Mouse (Mus musculus) lung, embryonic 15.5 days (tissue): ENCODE results near the gene Trim63. TPM values are rescaled to one million over a fixed set of nuclear protein-coding genes. Genes with fewer than 3 reads are reported as not detected.
"Not testable (repeated sequence)": the region's sequence is repeated elsewhere in the genome, so short reads cannot be mapped to it uniquely, and the experiment has no call there.

Source experiments
- ATAC-seq: fragments of 200-750 bp; cut with Nextera tagmentation; 2 replicates; pipeline ENCODE4 v1.8.0; 2017; ENCODE audit warnings: moderate number of reproducible peaks, borderline replicate concordance; ENCODE audit not compliant: low FRiP score, low TSS enrichment; ENCODE audit errors: extremely low read depth
- H3K27ac ChIP-seq: fragments of 300-500 bp; sonication (generic); 2 replicates; pipeline ENCODE4 v1.5.1; 2015; ENCODE audit warnings: moderate library complexity, mild to moderate bottlenecking, inconsistent platforms
- H3K27me3 ChIP-seq: fragments of 300-500 bp; sonication (generic); 2 replicates; pipeline ENCODE4 v1.6.1; 2015; ENCODE audit warnings: inconsistent platforms
- H3K36me3 ChIP-seq: fragments of 300-500 bp; sonication (generic); 2 replicates; pipeline ENCODE4 v1.6.1; 2015; ENCODE audit warnings: inconsistent platforms
- H3K4me1 ChIP-seq: fragments of 300-500 bp; sonication (generic); 2 replicates; pipeline ENCODE4 v1.6.1; 2015; ENCODE audit warnings: inconsistent platforms
- H3K4me2 ChIP-seq: fragments of 300-500 bp; sonication (generic); 2 replicates; pipeline ENCODE4 v1.6.1; 2015; ENCODE audit warnings: inconsistent platforms, mild to moderate bottlenecking, moderate library complexity
- H3K4me3 ChIP-seq: fragments of 300-500 bp; sonication (generic); 2 replicates; pipeline ENCODE4 v1.5.1; 2015; ENCODE audit warnings: mild to moderate bottlenecking, inconsistent platforms
- H3K9ac ChIP-seq: fragments of 300-500 bp; sonication (generic); 2 replicates; pipeline ENCODE4 v1.6.1; 2015; ENCODE audit warnings: inconsistent platforms
- H3K9me3 ChIP-seq: fragments of 300-500 bp; sonication (generic); 2 replicates; pipeline ENCODE4 v1.6.1; 2016; ENCODE audit warnings: inconsistent platforms
- WGBS: fragments of 180-500 bp; shearing (Covaris S2); methylation state at CpG from one replicate; pipeline ENCODE4 v1.1.7; 2015; 5-methylcytosine and 5-hydroxymethylcytosine counted together
- polyA plus RNA-seq: library from polyadenylated mRNA; unstranded; fragments of >200 nt; fragmentation: Nextera tagmentation; extraction: Ambion mirVana; gene quantifications from 2 replicates; pipeline ENCODE4 v1.2.1, GENCODE M21; 2015

Gene Trim63
- polyA plus RNA-seq, 1 experiment from 2014 or later: 4.3 TPM

- peak within 1 kb of the TSS; percentile 100 for H3K27ac ChIP-seq
- H3K9ac ChIP-seq: peak within 1 kb of the TSS; percentile 99
- H3K4me2 ChIP-seq: peak within 1 kb of the TSS; percentile 90
- H3K27me3 ChIP-seq: no peaks in the 10 kb centered on the region
- 0% methylated on average over 43 of the region's 43 CpGs for WGBS
- H3K4me3 ChIP-seq: peak within 1 kb of the TSS; percentile 96
- ATAC-seq: peak; percentile 64
- H3K36me3 ChIP-seq: peaks cover 16% of the 10 kb centered on the region
- H3K9me3 ChIP-seq: no peaks in the 10 kb centered on the region
- peaks cover 20% of the 10 kb centered on the region for H3K4me1 ChIP-seq
Measured at GRCm38 (mm10) chr4:134287575-134288025, 27.3 kb upstream of the Trim63 start, which contains the start of gene Pdik1l. Gene Pdik1l, minus strand, starts transcription at chr4:134287895.

GRCm38 (mm10) chr4:134288397-134289256 is 26.3 kb upstream of the Trim63 start:
- ATAC-seq: no peak
- Histone ChIP-seq H3K9ac (peak overlapping the region; percentile 95), H3K27me3 (peaks cover 8% of the 10 kb centered on the region; the same call in 1 of the 2 replicates), H3K9me3 (no peaks in the 10 kb centered on the region), H3K4me1 (peaks cover 20% of the 10 kb centered on the region), H3K4me3 (peak overlapping the region; percentile 96), H3K36me3 (peaks cover 5% of the 10 kb centered on the region), H3K27ac (peak overlapping the region; percentile 100), H3K4me2 (peak overlapping the region; percentile 90)
- 16% methylated on average over 11 of the region's 11 CpGs for WGBS

GRCm38 (mm10) chr4:134292067-134292466 is 22.9 kb upstream of the Trim63 start:
- H3K36me3 ChIP-seq: no peaks in the 10 kb centered on the region
- 19% methylated on average over 7 of the region's 7 CpGs for WGBS
- peaks cover 11% of the 10 kb centered on the region for H3K4me1 ChIP-seq
- no peak overlapping the region for H3K9ac ChIP-seq
- no peaks in the 10 kb centered on the region for H3K9me3 ChIP-seq
- H3K4me3 ChIP-seq: no peak overlapping the region
- no peak for ATAC-seq
- H3K27me3 ChIP-seq: peaks cover 14% of the 10 kb centered on the region
- H3K4me2 ChIP-seq: no peak overlapping the region
- no peak overlapping the region for H3K27ac ChIP-seq

- Histone ChIP-seq H3K27ac (no peak overlapping the region), H3K9me3 (no peaks in the 10 kb centered on the region), H3K4me2 (no peak overlapping the region), H3K4me1 (peaks cover 8% of the 10 kb centered on the region), H3K27me3 (peaks cover 14% of the 10 kb centered on the region), H3K4me3 (no peak overlapping the region), H3K36me3 (no peaks in the 10 kb centered on the region), H3K9ac (no peak overlapping the region)
- no peak for ATAC-seq
- 57% methylated on average over 18 of the region's 18 CpGs for WGBS
Measured at GRCm38 (mm10) chr4:134293061-134293691, 21.7 kb upstream of the Trim63 start.

GRCm38 (mm10) chr4:134293692-134294163 is 21.2 kb upstream of the Trim63 start:
- Histone ChIP-seq H3K9me3 (no peaks in the 10 kb centered on the region), H3K36me3 (no peaks in the 10 kb centered on the region), H3K4me2 (no peak overlapping the region), H3K4me3 (no peak overlapping the region), H3K27ac (no peak overlapping the region), H3K4me1 (peaks cover 3% of the 10 kb centered on the region), H3K27me3 (peaks cover 14% of the 10 kb centered on the region), H3K9ac (no peak overlapping the region)
- ATAC-seq: no peak
- 41% methylated on average over 9 of the region's 9 CpGs for WGBS

- not testable (repeated sequence) for H3K4me3 ChIP-seq, H3K27ac ChIP-seq, H3K9ac ChIP-seq, H3K36me3 ChIP-seq, H3K4me2 ChIP-seq, H3K9me3 ChIP-seq, H3K4me1 ChIP-seq, ATAC-seq
- 82% methylated on average over 4 of the region's 4 CpGs for WGBS
- H3K27me3 ChIP-seq: peaks cover 14% of the 10 kb centered on the region
Measured at GRCm38 (mm10) chr4:134296096-134296495, 18.8 kb upstream of the Trim63 start.

GRCm38 (mm10) chr4:134296523-134296922 is 18.4 kb upstream of the Trim63 start:
- no peaks in the 10 kb centered on the region for H3K36me3 ChIP-seq
- H3K4me1 ChIP-seq: no peaks in the 10 kb centered on the region
- H3K4me3 ChIP-seq: no peak overlapping the region
- H3K4me2 ChIP-seq: no peak overlapping the region
- no peak overlapping the region for H3K9ac ChIP-seq
- H3K27ac ChIP-seq: no peak overlapping the region
- no peak for ATAC-seq
- H3K9me3 ChIP-seq: no peaks in the 10 kb centered on the region
- WGBS: 88% methylated on average over 4 of the region's 4 CpGs
- H3K27me3 ChIP-seq: peaks cover 14% of the 10 kb centered on the region

GRCm38 (mm10) chr4:134297369-134297768 is 17.6 kb upstream of the Trim63 start:
- H3K4me3 ChIP-seq: no peak overlapping the region
- no peak overlapping the region for H3K27ac ChIP-seq
- no peaks in the 10 kb centered on the region for H3K9me3 ChIP-seq
- no peaks in the 10 kb centered on the region for H3K36me3 ChIP-seq
- 91% methylated on average over 8 of the region's 8 CpGs for WGBS
- no peak overlapping the region for H3K4me2 ChIP-seq
- ATAC-seq: no peak
- H3K9ac ChIP-seq: no peak overlapping the region
- peaks cover 14% of the 10 kb centered on the region for H3K27me3 ChIP-seq
- H3K4me1 ChIP-seq: no peaks in the 10 kb centered on the region

- Histone ChIP-seq H3K27me3 (peaks cover 3% of the 10 kb centered on the region; the same call in 1 of the 2 replicates), H3K9ac (no peak overlapping the region), H3K4me1 (no peaks in the 10 kb centered on the region), H3K36me3 (no peaks in the 10 kb centered on the region), H3K4me3 (no peak overlapping the region), H3K9me3 (no peaks in the 10 kb centered on the region), H3K27ac (no peak overlapping the region), H3K4me2 (no peak overlapping the region)
- WGBS: 67% methylated on average over 19 of the region's 19 CpGs
- no peak for ATAC-seq
Measured at GRCm38 (mm10) chr4:134298626-134299497, 16.1 kb upstream of the Trim63 start.

- H3K4me2 ChIP-seq: no peak overlapping the region
Measured at GRCm38 (mm10) chr4:134299498-134299810, 15.5 kb upstream of the Trim63 start.

GRCm38 (mm10) chr4:134300316-134300715 is 14.6 kb upstream of the Trim63 start:
- Histone ChIP-seq H3K27ac (no peak overlapping the region), H3K27me3 (no peaks in the 10 kb centered on the region), H3K4me2 (no peak overlapping the region), H3K4me1 (no peaks in the 10 kb centered on the region), H3K9me3 (no peaks in the 10 kb centered on the region), H3K4me3 (no peak overlapping the region), H3K36me3 (no peaks in the 10 kb centered on the region), H3K9ac (no peak overlapping the region)
- no peak for ATAC-seq
- 50% methylated on average over 9 of the region's 9 CpGs for WGBS

More at GRCm38 (mm10) chr4:134299498-134299810, 15.5 kb upstream of the Trim63 start:
- H3K4me1 ChIP-seq: no peaks in the 10 kb centered on the region
- no peak for ATAC-seq
- H3K27ac ChIP-seq: no peak overlapping the region
- H3K9ac ChIP-seq: no peak overlapping the region
- H3K36me3 ChIP-seq: no peaks in the 10 kb centered on the region
- H3K27me3 ChIP-seq: no peaks in the 10 kb centered on the region
- H3K9me3 ChIP-seq: no peaks in the 10 kb centered on the region
- no peak overlapping the region for H3K4me3 ChIP-seq
- 53% methylated on average over 4 of the region's 4 CpGs for WGBS
